Mouse (Mus musculus) thymus, postnatal 25 days (tissue): ENCODE data around the gene Prkag1.
A peak's percentile ranks its signal among the peaks of the same experiment; 100 is the strongest.
"Not testable (repeated sequence)": the region's sequence is repeated elsewhere in the genome, so short reads cannot be mapped to it uniquely, and the experiment has no call there.

ENCODE experiments used
- DNase-seq: peaks from one replicate; pipeline ENCODE4 v3.0.0; 2022

Gene Prkag1

GRCm38 (mm10) chr15:98820937-98821336 lies 10.4 kb downstream of the Prkag1 start:
- no peak for DNase-seq

GRCm38 (mm10) chr15:98818171-98818570 lies 13.2 kb downstream of the Prkag1 start:
- no peak for DNase-seq

DNA sequence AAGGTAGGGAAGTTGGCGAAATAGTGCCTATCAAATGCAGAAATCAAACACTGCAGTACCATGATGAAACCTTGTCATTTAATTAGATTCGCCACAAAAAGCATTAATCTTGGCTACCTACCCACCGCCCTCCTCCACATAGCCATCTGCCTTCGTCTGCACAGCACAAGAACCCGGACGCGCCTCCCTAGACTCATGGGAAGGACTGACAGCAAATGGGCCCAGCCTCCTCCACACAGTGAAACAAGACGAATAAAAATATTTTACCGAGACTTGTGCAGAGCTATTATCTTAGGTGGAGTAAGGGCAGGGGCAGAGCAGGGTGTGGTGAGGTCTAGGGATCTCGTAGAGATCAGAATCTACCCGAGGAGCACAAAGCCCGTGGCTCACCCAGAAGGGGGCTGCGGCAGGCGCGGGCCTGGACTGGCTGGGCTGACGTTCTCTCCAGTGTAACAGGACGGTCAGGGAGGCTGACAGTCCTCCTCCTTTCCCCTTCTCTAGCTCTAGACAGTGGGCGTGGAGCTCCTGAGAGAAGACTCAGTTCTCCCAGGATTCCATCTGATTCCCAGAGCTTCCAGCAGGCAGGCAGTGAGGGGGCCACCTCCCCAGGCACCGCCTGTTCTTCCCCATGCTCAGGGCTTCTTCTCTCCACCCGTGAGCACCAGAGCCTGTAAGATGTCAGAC lies 18.4 kb downstream of the Prkag1 start:
- no peak for DNase-seq

GRCm38 (mm10) chr15:98810212-98810611 lies 21.1 kb downstream of the Prkag1 start:
- not testable (repeated sequence) for DNase-seq

DNA sequence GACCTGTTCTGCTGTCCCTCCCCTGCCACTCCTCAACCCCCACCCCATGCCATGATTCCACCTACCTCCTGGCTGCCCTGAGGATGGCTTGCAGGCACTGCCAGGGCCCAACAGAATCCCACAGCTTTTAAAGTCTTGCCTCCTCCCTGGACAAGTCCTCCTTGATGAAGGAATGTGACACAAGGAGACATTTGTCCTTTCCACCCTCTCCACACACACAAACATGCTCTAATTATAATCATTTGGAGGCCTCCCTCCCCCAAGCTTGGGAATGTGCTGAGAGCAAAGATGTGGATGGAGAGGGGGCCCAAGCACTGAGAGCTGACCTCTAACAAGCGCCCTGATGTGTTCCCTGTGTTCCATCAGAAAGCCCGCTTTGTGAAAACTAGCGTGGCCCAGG lies 21.9 kb downstream of the Prkag1 start, which contains the start of gene Ddn:
Ddn (minus strand) TSS at position 101 of the 400 bp plus-strand sequence.
- no peak for DNase-seq

GRCm38 (mm10) chr15:98808651-98809134 lies 22.6 kb downstream of the Prkag1 start:
- no peak for DNase-seq

GRCm38 (mm10) chr15:98807895-98808650 lies 23.2 kb downstream of the Prkag1 start:
- DNase-seq = peak; percentile 74

- no peak for DNase-seq
Measured at GRCm38 (mm10) chr15:98806809-98807770, 24.2 kb downstream of the Prkag1 start.

DNA sequence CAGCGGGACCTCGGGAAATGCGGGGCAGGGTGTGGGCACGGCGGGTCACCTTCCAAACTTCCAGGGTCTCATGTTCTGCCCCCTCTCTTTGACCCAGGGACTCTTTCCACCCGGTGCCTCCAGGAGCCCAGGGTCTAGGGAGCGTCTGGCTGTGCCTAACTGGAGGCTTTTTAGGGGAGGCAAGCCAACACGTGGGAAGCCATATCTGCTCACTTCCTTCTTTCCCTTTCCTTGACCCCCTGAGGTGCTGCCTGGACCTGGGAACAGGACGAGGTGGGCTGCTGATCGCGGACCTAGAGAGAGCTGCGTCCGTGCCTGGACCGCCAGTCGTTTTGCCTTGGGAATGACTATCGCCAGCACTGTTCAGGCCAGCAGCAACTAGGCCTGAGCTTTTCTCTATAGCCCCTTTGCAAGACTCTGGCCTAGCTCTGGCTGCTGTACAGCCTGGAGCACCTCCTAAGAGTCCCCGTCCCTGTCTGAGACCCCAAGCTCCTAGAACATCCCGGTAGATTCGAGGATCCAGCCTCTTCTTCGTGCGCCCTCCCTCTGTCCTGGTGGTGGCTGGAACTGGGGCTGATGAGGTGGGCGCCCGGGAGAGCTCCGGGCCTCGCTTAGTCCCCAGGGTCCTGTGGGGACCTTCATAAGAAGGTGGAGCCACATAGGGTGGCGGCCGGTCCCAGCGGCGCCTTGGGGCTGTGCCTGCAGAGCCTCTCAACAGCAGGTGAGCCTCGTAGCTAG lies 25.1 kb downstream of the Prkag1 start:
- DNase-seq = no peak

GRCm38 (mm10) chr15:98805324-98806040 lies 25.8 kb downstream of the Prkag1 start:
- peak; percentile 53 for DNase-seq

DNA sequence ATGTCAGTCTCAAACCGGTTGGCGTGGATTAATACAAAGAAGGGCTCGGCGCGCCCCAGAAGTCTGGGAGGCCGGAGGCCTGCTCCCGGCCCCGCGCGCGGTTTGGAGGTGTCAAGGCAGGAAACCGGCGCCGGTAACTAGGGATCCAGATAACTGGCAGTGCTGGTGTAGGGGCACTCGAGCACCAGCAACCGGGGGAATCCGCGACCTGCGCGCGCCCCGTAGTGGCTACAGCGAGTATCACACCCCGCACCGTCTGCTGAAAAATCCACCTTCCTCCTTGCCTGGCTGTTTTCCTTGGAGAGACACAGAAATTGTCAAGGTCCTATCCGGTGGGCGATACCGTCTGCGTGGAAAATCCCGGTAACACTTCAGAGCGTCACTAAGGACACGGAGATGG lies 27.3 kb downstream of the Prkag1 start:
- DNase-seq = peak; percentile 80

GRCm38 (mm10) chr15:98802926-98803325 lies 28.4 kb downstream of the Prkag1 start:
- no peak for DNase-seq

DNA sequence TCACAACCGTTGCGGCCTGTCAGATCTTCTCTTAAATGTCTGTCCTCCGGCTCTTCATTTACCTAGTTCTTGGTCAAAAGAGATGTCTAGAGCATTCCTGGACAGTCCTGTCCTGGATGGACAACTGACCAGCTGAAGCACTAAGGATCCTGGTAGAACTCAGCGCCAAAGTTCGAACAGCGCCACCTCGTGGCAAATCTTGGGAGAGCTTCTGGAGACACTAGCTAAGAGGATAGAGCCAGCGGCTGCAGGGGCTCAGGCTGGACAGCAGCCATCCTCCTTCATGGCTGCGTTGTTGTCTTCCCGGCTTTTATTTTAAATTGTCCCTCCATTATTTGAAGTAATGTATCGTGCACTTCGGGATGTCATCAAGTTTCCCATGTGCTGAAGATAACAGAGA lies 31.9 kb downstream of the Prkag1 start:
- peak; percentile 70 for DNase-seq

DNA sequence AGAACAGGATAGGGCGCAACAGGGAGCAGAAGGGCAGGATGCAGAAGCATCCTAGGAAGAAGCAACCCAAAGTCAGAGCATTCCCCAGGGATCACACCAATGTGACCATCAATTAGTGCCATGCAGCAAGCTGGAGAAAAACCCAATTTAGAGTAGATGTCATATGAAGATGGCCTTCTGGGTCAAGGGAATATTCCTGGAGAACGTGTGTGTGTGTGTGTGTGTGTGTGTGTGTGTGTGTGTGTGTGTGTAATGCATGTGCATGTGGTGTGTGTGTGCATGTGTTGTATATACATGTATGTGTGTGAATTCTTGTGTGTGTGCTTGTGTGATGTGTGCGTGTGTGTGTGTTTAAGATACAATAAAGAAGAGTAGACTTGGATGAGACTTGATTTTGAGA lies 32.4 kb downstream of the Prkag1 start:
- DNase-seq = no peak

DNA sequence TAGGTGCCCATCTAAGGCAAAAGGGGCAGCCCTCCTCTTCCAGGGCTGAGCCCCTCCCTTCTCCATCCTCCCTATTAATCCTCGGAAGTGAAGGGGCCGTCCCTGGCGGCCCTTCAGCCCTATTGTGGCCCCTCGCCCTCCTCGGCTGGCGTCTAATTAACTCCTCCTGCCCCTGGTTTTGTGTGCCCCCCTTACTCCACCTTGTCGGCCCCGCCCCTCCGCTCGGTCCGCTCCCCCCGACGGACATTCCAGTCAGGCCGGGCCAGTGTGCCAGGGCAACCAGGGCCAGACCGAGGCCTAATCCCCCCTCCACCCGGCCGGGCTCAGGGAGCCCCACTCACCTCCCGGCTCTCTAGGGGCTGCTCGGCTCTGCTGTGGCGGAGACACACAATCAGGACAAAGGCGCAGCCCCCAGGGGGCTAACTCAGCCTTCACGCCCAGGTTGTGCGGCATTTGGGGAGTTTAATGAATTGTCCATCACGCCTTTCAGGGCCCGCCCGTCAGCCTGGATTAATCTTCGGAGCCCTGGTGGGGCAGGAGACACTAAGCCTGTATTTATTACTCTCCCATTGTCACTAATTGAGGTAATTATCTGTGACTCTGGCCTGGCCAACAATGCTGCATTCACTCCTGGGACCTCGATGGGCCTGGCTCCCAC lies 33.4 kb downstream of the Prkag1 start:
- DNase-seq = no peak

DNA sequence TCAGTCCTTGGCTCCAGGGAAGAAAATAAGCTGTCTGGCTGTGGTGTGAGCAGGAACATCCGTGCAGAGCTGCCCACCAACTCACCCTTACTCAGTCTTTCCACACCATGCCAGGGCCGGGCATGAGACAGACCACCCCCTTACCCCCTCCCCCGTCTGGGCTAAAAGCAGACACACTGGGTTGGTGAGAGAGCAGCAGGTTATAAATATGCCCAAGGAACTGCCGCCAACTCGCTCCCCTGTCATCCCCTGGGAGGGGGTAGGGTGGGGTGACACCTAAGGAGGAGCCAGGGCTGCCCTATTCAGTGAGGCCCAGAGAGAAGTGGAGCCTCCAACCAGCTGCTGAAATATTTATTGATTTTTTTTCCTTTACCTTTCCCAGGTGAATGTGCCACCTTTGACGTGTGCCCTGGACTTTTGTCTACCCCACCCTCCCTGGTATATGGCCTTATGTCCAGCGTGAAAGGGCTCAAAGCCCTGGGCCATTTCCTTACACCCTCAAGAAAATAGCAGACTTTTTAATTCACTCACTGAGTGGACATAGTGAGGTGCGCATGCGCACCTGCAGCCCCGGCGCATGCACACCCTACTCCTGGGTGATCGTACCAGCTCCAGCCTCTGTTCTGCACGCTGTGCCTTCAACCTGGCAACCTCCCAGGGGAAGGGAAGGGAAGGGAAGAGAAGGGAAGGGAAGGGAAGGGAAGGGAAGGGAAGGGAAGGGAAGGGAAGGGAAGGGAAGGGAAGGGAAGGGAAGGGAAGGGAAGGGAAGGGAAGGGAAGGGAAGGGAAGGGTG lies 34.3 kb downstream of the Prkag1 start:
- no peak for DNase-seq

DNA sequence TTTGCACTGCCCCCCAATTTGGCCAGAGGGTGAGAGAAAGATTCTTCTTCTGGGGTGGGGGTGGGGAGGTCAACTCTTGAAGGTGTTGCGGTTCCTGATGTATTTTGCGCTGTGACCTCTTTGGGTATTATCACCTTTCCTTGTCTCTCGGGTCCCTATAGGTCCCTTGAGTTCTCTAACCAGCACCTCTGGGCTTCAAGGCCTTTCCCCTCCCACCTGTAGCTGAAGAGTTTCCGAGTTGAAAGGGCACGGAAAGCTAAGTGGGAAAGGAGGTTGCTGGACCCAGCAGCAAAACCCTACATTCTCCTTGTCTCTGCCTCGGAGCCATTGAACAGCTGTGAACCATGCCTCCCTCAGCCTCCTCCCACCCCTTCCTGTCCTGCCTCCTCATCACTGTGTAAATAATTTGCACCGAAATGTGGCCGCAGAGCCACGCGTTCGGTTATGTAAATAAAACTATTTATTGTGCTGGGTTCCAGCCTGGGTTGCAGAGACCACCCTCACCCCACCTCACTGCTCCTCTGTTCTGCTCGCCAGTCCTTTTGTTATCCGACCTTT lies 38.1 kb downstream of the Prkag1 start:
- no peak for DNase-seq

- DNase-seq = no peak
Measured at GRCm38 (mm10) chr15:98792233-98793020, 38.9 kb downstream of the Prkag1 start.

DNA sequence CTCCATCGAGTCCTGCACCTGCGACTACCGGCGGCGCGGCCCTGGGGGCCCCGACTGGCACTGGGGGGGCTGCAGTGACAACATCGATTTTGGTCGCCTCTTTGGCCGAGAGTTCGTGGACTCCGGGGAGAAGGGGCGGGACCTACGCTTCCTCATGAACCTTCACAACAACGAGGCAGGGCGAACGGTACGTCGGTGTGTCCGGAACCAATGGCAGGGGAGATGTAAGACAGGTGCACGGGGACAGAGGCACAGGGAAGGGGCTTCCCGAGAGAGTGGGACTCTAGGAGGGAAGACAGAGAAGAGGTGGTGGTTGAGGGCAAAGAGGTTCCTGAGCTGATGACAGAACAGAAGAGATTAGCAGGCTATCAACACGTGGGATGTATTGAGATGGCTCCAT lies 39.5 kb downstream of the Prkag1 start:
- no peak for DNase-seq
